Mouse (Mus musculus) spleen, postnatal 4 days (tissue): ENCODE results near the gene Phb.

Experiments used
- DNase-seq, 2 experiments: peaks; one replicate each; pipeline ENCODE4 v3.0.0; 2022; ENCODE audit warnings: low spot score in 2 of 2

The Phb gene

DNA sequence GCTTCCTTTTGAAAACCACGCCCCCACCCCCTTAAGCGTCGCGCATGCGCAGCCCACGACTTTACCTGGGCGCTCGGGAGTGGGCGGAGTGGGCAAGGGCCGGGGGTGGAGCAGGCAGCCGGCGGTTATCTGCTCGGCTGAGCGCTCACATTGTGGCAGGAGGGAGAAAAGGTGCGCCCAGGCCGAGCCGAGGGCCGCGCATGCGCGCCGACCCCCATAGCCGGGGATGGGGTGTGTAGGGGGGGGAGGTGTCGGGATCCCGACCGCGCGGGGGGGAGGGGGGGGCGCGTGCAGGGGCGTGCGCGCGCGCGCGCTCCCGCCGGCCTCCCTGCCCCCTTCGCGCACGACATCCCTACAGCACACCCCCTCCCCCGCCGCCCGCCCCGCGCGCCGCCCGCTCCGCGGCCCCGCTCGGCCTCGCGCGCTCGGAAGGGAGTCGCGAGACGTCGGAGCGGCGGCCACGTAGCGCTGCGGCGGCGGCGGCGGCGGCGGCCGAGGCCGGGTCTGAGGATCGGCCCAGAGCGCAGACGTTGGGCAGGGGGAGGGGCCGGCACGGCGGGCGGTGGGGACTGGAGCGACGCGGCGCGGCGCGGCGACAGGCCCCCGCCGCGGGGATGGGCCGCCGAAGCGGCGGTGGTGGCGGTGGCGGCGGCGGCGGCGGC, 45.9 kb downstream of the Phb start, which contains the start of gene Zfp652:
Gene Zfp652, plus strand, starts transcription at position 111 of the 662 bp plus-strand sequence.
- peak; percentile 90 to 95 for DNase-seq

DNA sequence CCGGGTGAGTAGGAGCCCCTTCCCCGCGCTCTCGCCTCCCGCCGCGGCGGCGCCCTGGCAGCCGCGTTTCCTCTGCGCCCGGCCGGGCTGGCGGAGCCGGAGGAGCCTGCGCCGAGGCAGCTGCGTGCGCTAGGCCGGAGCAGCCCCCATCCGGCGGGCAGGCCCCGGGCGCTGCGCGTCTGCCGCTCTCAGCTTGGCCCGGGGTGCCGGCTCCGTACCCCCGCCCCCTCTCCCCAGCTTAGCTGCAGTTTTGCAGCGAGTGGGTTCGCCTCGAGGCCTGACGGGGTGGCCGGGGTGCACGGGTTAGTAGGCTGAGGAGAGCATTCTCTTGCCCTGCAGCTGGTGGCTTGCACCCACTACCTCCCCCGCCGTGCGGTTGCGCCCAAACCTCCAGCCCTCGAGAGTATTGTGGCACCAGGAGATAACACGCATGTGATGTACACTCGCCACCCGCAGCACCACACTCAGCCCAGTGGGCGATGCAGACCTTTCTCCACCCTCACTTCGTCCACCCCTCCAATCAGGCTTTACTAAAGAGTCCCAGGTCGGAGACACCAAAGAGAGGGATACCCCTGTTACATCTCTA, 46.6 kb downstream of the Phb start:
- peak; percentile 74 to 87 for DNase-seq

DNA sequence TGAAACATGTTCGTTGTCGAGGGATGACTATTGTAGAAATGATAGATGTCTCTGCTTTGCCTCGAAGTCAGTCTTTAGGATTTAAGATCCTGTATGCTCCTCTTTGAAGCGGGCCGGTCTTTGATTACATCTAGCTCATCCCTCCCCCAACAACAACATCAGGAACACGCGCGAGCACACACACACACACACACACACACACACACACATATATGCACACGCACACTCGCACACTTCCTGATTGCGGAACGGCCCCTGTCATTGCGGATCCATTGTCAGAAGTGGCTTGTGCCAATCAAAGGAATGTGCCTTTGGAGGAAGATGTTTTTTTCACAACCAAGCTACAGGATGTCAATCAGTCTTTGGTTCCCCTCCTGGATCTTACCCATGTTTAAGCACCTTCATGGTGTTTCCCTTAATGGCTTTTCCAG, 47.1 kb downstream of the Phb start:
- DNase-seq = peak in 1 of 2 experiments; percentile 64

DNA sequence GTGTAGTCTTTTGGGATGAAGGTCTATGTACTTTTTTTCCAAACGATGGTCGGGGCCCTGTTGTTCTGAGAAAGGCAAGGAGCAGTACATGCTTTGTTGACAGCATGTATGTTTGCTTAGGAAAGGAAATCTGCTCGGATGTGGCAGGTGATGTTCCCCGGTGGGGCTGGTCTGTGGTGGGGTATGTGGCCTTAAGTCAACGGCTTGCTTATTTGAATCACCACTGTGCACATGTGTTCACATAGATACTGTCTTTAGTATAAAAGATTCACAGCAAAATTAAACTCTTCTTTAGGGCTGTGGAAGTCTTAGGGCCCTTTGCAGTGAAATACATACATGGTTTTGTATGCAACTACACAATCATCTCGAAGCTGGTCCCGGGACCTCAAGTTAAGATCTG, 47.7 kb downstream of the Phb start:
- DNase-seq = peak in 1 of 2 experiments; percentile 64

DNA sequence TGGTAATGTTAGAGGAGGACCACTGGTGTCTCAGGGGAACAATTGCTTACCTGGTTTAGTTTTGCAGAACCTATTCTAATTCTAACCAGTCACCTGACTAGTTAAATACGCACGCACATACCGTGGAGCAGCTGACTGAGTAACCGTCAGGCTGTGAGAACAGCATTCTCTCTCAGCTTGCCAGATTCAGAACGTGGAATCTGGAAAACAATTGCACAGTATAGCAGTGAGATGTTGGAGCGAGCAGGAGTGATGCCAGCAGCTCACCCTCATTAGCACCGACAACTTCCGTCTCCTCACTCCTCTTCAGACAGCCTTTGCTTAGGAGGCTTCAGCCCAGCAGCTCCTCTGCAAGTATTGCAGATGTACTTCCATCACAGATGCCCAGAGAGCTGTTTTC, 49.4 kb downstream of the Phb start:
- DNase-seq = no peak

DNA sequence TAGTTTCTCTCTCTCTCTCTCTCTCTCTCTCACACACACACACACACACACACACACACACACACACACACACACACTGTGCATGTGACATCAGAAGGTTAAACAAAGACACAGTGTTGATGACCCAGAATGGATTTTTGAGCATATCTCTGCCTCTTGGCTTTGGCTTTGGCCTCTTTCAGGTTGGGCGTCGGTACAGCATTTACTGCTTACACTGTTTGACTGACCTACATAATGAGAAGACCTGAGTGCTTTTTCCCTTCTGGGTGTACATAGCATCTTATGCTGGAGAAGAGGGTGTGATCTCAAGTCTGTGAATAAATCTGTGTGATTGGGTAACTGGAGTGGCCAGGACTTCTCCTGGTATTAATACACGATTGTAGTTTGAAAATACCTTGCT, 52.6 kb downstream of the Phb start:
- DNase-seq = no peak

DNA sequence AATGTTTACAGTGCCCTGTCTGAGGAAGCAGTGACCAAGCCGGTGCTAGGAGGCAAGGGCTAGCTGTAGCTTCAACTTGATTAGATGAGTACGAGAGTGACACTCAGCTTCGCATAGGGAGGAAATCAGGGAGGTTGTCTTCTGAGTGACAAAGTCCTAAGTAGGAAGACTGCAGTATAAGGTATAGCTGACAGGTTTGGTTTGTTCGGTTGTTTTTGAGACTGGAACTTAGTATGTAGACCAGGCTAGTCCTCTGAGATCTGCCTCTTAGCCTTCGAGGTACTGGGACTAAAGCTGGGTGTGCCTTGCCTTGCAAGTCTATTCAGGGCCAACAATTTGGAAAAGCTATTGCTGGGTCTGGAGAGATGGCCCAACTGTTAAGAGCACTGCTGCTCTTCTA, 56.5 kb downstream of the Phb start, which contains the start of gene B130006D01Rik:
Gene B130006D01Rik, plus strand, starts transcription at position 301 of the 400 bp plus-strand sequence.
- DNase-seq = no peak

DNA sequence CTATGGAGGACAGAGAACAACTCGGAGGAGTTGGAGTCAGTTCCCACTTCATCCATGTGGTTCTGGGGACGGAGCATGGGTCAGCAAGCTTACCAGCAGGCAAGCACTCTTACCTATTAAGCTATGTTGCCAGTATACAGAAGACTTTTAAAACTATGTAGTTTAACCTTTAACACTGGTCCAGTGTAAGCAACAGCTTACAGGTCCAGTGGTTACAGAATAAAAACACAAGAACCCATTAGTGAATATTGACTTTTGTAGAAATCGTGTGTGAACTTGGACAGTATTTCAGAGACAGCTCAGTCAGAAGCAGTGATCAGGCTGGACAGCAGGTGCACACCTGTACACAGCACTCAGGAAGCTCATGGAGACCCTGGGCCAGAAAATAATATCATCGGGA, 57.7 kb downstream of the Phb start:
- no peak for DNase-seq

DNA sequence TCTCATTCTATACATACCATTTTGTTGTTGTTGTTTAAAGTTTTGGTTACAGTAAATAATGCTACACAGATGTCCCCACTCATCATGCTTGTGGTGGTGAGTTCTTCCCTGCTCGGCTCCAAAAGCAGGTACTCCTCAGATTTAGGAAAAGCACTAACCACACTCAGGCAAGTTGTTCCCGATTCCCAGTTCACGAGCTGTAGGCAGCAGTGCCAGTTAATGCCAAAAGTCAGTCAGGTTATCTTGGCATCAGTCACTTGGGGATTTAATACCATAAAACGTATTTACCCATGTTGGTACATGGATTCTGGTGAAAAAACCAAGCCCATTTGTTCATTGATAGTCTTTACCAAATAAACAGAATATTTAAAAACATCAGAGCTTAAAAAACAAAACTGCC, 59.4 kb downstream of the Phb start:
- DNase-seq = no peak

DNA sequence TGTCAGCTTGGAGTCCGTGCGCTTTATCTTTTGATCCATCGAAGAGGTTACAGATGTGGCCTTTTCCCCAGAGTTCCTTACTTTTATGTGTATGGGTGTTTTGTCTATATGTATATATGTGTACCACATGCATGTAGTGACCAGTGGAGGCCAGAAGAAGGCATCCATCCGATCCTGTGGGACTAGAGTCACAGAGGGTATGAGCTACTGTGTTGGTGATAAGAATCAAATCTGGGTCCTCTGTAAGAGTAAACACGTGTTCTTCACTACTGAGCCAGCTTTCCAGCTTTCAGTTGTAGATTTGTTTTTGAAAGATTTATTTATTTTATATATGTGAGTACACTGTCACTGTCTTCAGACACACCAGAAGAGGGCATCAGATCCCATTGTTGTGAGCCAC, 61.2 kb downstream of the Phb start:
- no peak for DNase-seq

DNA sequence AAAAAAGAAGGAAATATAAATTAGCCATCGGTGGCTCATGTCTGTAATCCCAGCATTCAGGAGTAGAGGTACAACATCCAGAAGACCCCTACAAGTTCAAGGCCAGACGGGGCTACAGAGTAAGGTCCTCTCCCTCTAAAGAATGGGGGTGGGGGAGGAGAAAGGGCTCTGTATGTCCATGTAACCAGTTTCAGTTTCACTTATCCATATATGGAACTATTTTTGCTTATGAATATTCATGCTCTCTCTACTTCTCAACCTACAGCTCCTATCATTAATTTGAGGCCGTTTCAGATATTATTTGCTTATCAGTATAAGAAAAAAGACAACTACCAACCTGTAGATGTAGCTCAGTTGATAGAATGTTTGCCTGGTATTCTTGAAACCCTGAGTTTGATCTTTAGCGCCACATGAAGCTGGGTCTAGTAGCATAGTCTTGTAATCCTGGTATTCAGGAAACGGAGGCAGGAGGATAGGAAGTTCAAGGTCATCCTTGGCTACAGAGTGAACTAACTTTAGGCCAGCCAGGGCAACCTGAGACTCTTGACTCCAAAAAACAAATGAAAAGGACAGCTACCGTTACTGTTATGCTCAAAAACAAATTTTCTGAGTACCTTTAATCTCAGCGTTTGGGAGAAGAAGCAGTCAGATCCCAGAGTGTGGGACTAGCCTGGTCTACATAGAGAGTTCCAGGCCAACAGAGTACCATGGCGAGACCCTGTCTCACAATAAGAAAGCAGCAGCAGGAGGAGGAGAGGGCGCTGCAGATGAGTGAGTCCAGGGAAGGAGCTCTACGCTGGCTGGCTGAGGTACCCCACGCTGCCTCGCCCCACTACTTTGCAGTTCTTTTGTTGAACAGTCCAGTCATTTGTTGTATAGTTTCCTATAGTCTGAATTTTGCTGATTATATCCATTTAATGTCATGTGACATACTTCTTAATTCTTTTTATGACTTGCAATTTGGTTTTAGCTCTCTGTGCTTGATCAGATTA, 62.5 kb downstream of the Phb start:
- DNase-seq = no peak
